Mouse (Mus musculus): Measurements from ENCODE around the gene Rcc2.

GRCm38 (mm10) chr4:140701716-140702561, 1.6 kb downstream of the Rcc2 start:
- TF ChIP-seq CTCF (IDR thresholded peaks at IDR 0.05) (no peak), EP300 (IDR thresholded peaks at IDR 0.05) (no peak)
